Mouse (Mus musculus): ENCODE data around the gene Gm4756. TPM values are rescaled to one million over a fixed set of nuclear protein-coding genes. Genes with fewer than 3 reads are reported as not detected.

The Gm4756 gene
- total and polyA plus RNA-seq, 3 experiments = not detected

DNA sequence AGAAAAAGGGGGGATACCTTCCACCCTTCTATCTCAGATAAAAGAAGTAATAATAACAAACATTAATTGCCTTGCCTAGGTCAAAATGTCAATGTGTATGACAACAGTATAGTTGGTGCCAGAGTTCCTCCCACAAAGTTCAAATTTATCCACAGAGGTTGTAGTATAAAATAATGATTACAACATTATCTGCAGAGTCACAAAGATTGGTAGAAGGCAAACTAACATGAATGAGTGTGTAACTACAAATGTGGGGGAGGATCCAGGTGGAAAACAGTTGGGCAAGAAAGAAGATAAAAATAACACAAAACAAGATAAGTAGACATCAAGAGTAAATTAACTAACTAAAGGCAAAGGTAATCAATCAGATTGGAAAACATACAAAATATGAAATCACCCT lies 56.5 kb downstream of the Gm4756 start:
- TF ChIP-seq EP300 (IDR thresholded peaks at IDR 0.05; ENCODE audit: insufficient read depth, low read depth, low read length) = no peak
- TF ChIP-seq POLR2A (IDR thresholded peaks at IDR 0.05; ENCODE audit: insufficient read depth, low read depth, low read length) = no peak
- no peak for TF ChIP-seq CTCF (IDR thresholded peaks at IDR 0.05)
- Histone ChIP-seq H3K4me3 (no peak overlapping the region), H3K79me2 (replicated peaks; ENCODE audit: control insufficient read depth, insufficient read depth, low read length) (no peaks in the 10 kb centered on the region), H3K4me1 (ENCODE audit: control insufficient read depth, insufficient read depth, low read length) (no peaks in the 10 kb centered on the region), H3K27me3 (ENCODE audit: control insufficient read depth, insufficient read depth, low read length) (no peaks in the 10 kb centered on the region), H3K36me3 (ENCODE audit: control insufficient read depth, insufficient read depth, low read length) (no peaks in the 10 kb centered on the region), H3K27ac (no peak overlapping the region), H3K9ac (ENCODE audit: low read depth, low read length) (no peak overlapping the region)
- intact Hi-C loops (cut with DNase I) = no loop called here
- no peak for DNase-seq

DNA sequence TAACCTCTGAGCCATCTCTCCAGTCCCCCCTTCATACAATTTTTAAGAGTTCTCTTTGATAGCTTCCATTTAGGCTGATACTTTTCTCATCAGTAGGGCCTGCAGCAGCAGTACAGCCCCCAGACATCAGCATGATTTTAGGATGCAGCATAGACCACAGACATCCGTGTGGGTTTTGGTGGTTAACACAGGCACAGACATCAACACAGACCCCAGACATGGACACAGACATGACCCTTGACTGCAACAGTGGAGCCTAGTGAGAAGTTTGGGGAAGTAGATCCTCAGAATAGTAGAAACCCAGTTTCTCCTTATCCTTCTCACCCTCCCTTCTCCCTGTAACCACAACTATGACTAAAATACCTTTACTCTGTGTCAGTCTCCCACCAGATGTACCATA lies 64.1 kb downstream of the Gm4756 start:
- Histone ChIP-seq H3K9ac (ENCODE audit: low read depth, low read length) (no peak overlapping the region), H3K36me3 (ENCODE audit: control insufficient read depth, insufficient read depth, low read length) (no peaks in the 10 kb centered on the region), H3K79me2 (replicated peaks; ENCODE audit: control insufficient read depth, insufficient read depth, low read length) (no peaks in the 10 kb centered on the region), H3K27ac (no peak overlapping the region), H3K4me1 (ENCODE audit: control insufficient read depth, insufficient read depth, low read length) (no peaks in the 10 kb centered on the region), H3K27me3 (ENCODE audit: control insufficient read depth, insufficient read depth, low read length) (no peaks in the 10 kb centered on the region), H3K4me3 (no peak overlapping the region)
- no peak for DNase-seq
- WGBS = 83% methylated on average over 1 of the region's 1 CpGs
- intact Hi-C loops (cut with DNase I) = no loop called here
- TF ChIP-seq EP300 (IDR thresholded peaks at IDR 0.05; ENCODE audit: insufficient read depth, low read depth, low read length) (no peak), CTCF (IDR thresholded peaks at IDR 0.05) (no peak), POLR2A (IDR thresholded peaks at IDR 0.05; ENCODE audit: insufficient read depth, low read depth, low read length) (no peak)

DNA sequence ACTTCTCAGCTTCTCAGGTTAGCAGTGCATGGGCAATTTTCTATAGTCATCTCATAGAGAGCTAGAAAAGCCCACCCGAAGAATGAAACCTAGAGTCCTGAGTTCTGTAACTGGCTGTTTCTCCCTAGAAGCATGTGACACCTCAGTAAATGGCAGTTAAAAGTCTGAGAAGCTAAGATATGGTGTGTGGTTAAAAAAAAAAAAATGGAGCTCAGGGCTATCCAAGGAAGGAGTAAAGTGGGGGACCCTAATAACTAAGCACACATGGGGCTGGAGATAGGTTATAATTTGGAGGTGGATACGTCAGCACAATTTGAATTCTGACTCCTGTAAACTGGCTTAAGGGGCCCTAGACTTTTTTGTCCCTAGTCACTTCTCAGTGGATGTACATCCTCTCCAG lies 66.4 kb downstream of the Gm4756 start:
- 92% methylated on average over 2 of the region's 2 CpGs for WGBS

DNA sequence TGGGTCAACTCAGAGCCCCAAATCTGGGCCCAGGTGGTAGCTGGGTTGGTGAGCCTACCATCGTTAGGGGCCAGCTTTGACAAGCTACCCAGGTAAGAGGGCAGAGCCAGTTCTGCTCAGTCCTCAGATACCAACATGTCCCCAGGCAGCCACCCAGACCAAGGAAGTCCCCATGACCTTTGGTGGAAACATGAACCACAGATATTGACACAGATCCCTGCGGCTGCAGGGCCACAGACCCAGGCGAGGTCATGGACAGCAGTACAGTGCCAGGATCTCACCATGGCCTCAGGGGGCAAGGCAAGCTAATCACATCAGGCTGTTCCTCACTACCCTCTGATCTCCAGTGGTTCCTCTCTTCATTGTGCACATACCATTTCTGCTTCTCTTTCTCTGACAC lies 67.4 kb downstream of the Gm4756 start:
- Histone ChIP-seq H3K4me3 (no peak overlapping the region), H3K9ac (ENCODE audit: low read depth, low read length) (no peak overlapping the region), H3K79me2 (replicated peaks; ENCODE audit: control insufficient read depth, insufficient read depth, low read length) (no peaks in the 10 kb centered on the region), H3K36me3 (ENCODE audit: control insufficient read depth, insufficient read depth, low read length) (no peaks in the 10 kb centered on the region), H3K4me1 (ENCODE audit: control insufficient read depth, insufficient read depth, low read length) (no peaks in the 10 kb centered on the region), H3K27me3 (ENCODE audit: control insufficient read depth, insufficient read depth, low read length) (no peaks in the 10 kb centered on the region), H3K27ac (no peak overlapping the region)
- intact Hi-C loops (cut with DNase I) = no loop called here
- TF ChIP-seq CTCF (IDR thresholded peaks at IDR 0.05) (no peak), EP300 (IDR thresholded peaks at IDR 0.05; ENCODE audit: insufficient read depth, low read depth, low read length) (no peak), POLR2A (IDR thresholded peaks at IDR 0.05; ENCODE audit: insufficient read depth, low read depth, low read length) (no peak)
- WGBS = 83% methylated on average over 3 of the region's 3 CpGs
- DNase-seq = no peak

More for the DNA sequence above, 66.4 kb downstream of the Gm4756 start:
- DNase-seq = no peak
- Histone ChIP-seq H3K36me3 (ENCODE audit: control insufficient read depth, insufficient read depth, low read length) (no peaks in the 10 kb centered on the region), H3K4me3 (no peak overlapping the region), H3K4me1 (ENCODE audit: control insufficient read depth, insufficient read depth, low read length) (no peaks in the 10 kb centered on the region), H3K9ac (ENCODE audit: low read depth, low read length) (no peak overlapping the region), H3K27ac (no peak overlapping the region), H3K79me2 (replicated peaks; ENCODE audit: control insufficient read depth, insufficient read depth, low read length) (no peaks in the 10 kb centered on the region), H3K27me3 (ENCODE audit: control insufficient read depth, insufficient read depth, low read length) (no peaks in the 10 kb centered on the region)
- intact Hi-C loops (cut with DNase I) = no loop called here
- TF ChIP-seq POLR2A (IDR thresholded peaks at IDR 0.05; ENCODE audit: insufficient read depth, low read depth, low read length) (no peak), CTCF (IDR thresholded peaks at IDR 0.05) (no peak), EP300 (IDR thresholded peaks at IDR 0.05; ENCODE audit: insufficient read depth, low read depth, low read length) (no peak)

DNA sequence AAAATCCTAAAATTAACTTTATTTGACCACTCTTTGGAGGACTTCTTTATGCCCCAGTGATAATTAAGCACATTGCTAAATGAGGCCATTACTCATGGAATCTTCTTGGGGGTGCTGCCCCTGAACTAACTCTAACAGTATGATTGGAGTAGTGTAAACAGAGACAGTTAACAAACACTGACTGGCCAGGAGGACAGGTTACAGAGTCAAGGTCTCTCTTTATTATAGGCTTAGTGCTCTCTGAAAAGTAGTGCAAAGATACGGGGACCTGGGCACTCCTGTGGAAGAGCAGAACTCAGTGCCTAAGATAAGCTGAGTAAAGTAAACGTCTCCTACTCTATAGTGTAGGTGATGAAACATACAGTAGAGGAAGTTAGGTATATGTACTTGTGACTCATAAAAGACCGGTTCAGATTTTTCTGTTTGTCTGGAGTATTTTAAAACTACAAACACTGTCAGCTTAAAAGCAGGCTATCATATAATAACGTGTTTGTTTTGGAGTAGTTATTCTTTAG lies 85.1 kb downstream of the Gm4756 start:
- H3K9ac ChIP-seq (ENCODE audit: low read depth, low read length) = no peak overlapping the region
- no peak overlapping the region for H3K4me3 ChIP-seq
- H3K27ac ChIP-seq = no peak overlapping the region
- H3K4me1 ChIP-seq (ENCODE audit: control insufficient read depth, insufficient read depth, low read length) = no peaks in the 10 kb centered on the region
- WGBS = 72% methylated on average over 4 of the region's 4 CpGs
- H3K27me3 ChIP-seq (ENCODE audit: control insufficient read depth, insufficient read depth, low read length) = no peaks in the 10 kb centered on the region
- H3K36me3 ChIP-seq (ENCODE audit: control insufficient read depth, insufficient read depth, low read length) = no peaks in the 10 kb centered on the region
- no peaks in the 10 kb centered on the region for H3K79me2 ChIP-seq (replicated peaks; ENCODE audit: control insufficient read depth, insufficient read depth, low read length)
- intact Hi-C loops (cut with DNase I) = no loop called here
- no peak for DNase-seq
- TF ChIP-seq POLR2A (IDR thresholded peaks at IDR 0.05; ENCODE audit: insufficient read depth, low read depth, low read length) = no peak
- TF ChIP-seq CTCF (IDR thresholded peaks at IDR 0.05) = no peak
- no peak for TF ChIP-seq EP300 (IDR thresholded peaks at IDR 0.05; ENCODE audit: insufficient read depth, low read depth, low read length)

DNA sequence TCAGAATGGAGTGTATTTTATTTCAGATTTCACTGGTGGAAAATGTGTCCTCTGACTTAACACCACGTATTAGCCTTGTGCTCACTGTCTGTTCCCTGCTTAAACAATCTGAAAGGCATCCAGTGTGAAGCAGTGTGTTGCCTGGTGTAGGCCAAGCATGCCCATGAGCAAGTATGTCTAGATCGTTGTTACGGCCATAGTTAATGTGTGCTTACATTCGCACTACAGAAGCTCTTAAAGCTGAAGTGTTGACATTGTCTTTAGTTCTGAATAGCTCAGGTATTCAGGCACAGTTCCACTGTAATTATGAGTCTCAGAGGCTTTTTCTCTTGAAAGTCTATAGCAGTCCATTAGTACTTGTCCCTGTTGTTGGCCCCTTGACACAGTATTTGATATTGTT lies 95.1 kb downstream of the Gm4756 start:
- Histone ChIP-seq H3K79me2 (replicated peaks; ENCODE audit: control insufficient read depth, insufficient read depth, low read length) (no peaks in the 10 kb centered on the region), H3K4me1 (ENCODE audit: control insufficient read depth, insufficient read depth, low read length) (no peaks in the 10 kb centered on the region), H3K4me3 (no peak overlapping the region), H3K27me3 (ENCODE audit: control insufficient read depth, insufficient read depth, low read length) (no peaks in the 10 kb centered on the region), H3K27ac (no peak overlapping the region), H3K36me3 (ENCODE audit: control insufficient read depth, insufficient read depth, low read length) (no peaks in the 10 kb centered on the region), H3K9ac (ENCODE audit: low read depth, low read length) (no peak overlapping the region)
- intact Hi-C loops (cut with DNase I) = no loop called here
- no peak for DNase-seq
- TF ChIP-seq CTCF (IDR thresholded peaks at IDR 0.05) (no peak), POLR2A (IDR thresholded peaks at IDR 0.05; ENCODE audit: insufficient read depth, low read depth, low read length) (no peak), EP300 (IDR thresholded peaks at IDR 0.05; ENCODE audit: insufficient read depth, low read depth, low read length) (no peak)
- WGBS = 81% methylated on average over 4 of the region's 4 CpGs

Data from heart, adult 2 months (tissue).